Mouse (Mus musculus) hindbrain, embryonic 15.5 days (tissue): ENCODE results near the gene Ip6k1. TPM values are rescaled to one million over a fixed set of nuclear protein-coding genes. Genes with fewer than 3 reads are reported as not detected.

Experiments
- ATAC-seq: fragments of 200-750 bp; cut with Nextera tagmentation; 2 replicates; pipeline ENCODE4 v1.8.0; 2017; ENCODE audit warnings: low read depth, moderate number of reproducible peaks, moderate TSS enrichment; ENCODE audit not compliant: low FRiP score
- H3K27ac ChIP-seq: fragments of 300-500 bp; sonication (generic); replicated peaks from 2 replicates; pipeline ENCODE4 v1.5.1; 2015; ENCODE audit warnings: mild to moderate bottlenecking, inconsistent platforms
- H3K27me3 ChIP-seq: fragments of 300-500 bp; sonication (generic); 2 replicates; pipeline ENCODE4 v1.6.1; 2015; ENCODE audit warnings: control low read depth, inconsistent platforms
- H3K36me3 ChIP-seq: fragments of 300-500 bp; sonication (generic); 2 replicates; pipeline ENCODE4 v1.6.1; 2015; ENCODE audit warnings: control low read depth, inconsistent platforms
- H3K4me1 ChIP-seq: fragments of 300-500 bp; sonication (generic); replicated peaks from 2 replicates; pipeline ENCODE4 v1.6.1; 2015; ENCODE audit warnings: control low read depth, inconsistent platforms
- H3K4me2 ChIP-seq: fragments of 300-500 bp; sonication (generic); 2 replicates; pipeline ENCODE4 v1.6.1; 2015; ENCODE audit warnings: moderate library complexity, mild to moderate bottlenecking, inconsistent platforms
- H3K4me3 ChIP-seq: fragments of 300-500 bp; sonication (generic); 2 replicates; pipeline ENCODE4 v1.5.1; 2015; ENCODE audit warnings: mild to moderate bottlenecking, inconsistent platforms
- H3K9ac ChIP-seq: fragments of 300-500 bp; sonication (generic); 2 replicates; pipeline ENCODE4 v1.6.1; 2015; ENCODE audit warnings: inconsistent platforms
- H3K9me3 ChIP-seq: fragments of 300-500 bp; sonication (generic); 2 replicates; pipeline ENCODE4 v1.6.1; 2016; ENCODE audit warnings: control low read depth, inconsistent platforms
- WGBS: fragments of 180-500 bp; shearing (Covaris S2); methylation state at CpG from one replicate; pipeline ENCODE4 v1.1.7; 2015; 5-methylcytosine and 5-hydroxymethylcytosine counted together
- polyA plus RNA-seq: library from polyadenylated mRNA; unstranded; fragments of >200 nt; fragmentation: Nextera tagmentation; extraction: Ambion mirVana; gene quantifications from 2 replicates; pipeline ENCODE4 v1.2.1, GENCODE M21; 2015

The Ip6k1 gene
- polyA plus RNA-seq, 1 experiment from 2014 or later, result 112 TPM

- H3K36me3 ChIP-seq, result peaks cover 30% of the 10 kb centered on the region
- no peaks in the 10 kb centered on the region for H3K27me3 ChIP-seq
- H3K4me2 ChIP-seq, result no peak overlapping the region
- no peak overlapping the region for H3K9ac ChIP-seq
- H3K4me3 ChIP-seq, result no peak overlapping the region
- ATAC-seq, result no peak
- no peak overlapping the region for H3K27ac ChIP-seq
- no peaks in the 10 kb centered on the region for H3K9me3 ChIP-seq
- WGBS, result 90% methylated on average over 22 of the region's 22 CpGs
- H3K4me1 ChIP-seq, result peaks cover 24% of the 10 kb centered on the region
Observed at GRCm38 (mm10) chr9:108054331-108055040, 52.2 kb downstream of the Ip6k1 start.

DNA sequence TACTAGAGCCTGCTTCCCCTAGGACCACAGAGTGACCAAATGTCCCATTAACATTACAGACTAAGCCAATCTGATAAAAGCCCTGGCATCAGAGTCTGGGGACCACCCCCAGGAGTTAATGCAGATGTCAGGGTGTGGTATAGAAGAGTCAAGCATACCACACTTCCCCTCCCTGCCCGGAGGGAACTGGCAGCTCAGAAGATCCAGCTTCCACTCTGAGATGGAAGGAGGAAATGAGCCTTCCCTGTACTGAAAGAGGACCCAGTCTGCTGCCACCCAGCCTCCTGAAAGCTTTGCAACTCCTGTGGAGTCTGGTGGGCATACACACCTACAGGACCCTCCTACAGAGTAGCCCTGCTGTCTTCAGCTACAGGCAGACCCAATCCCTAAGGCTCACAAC lies 52.8 kb downstream of the Ip6k1 start:
- peaks cover 36% of the 10 kb centered on the region for H3K36me3 ChIP-seq
- H3K4me1 ChIP-seq, result peaks cover 18% of the 10 kb centered on the region
- H3K9me3 ChIP-seq, result no peaks in the 10 kb centered on the region
- no peak for ATAC-seq
- no peak overlapping the region for H3K9ac ChIP-seq
- H3K27ac ChIP-seq, result no peak overlapping the region
- no peaks in the 10 kb centered on the region for H3K27me3 ChIP-seq
- no peak overlapping the region for H3K4me2 ChIP-seq
- H3K4me3 ChIP-seq, result no peak overlapping the region
- 90% methylated on average over 1 of the region's 1 CpGs for WGBS

DNA sequence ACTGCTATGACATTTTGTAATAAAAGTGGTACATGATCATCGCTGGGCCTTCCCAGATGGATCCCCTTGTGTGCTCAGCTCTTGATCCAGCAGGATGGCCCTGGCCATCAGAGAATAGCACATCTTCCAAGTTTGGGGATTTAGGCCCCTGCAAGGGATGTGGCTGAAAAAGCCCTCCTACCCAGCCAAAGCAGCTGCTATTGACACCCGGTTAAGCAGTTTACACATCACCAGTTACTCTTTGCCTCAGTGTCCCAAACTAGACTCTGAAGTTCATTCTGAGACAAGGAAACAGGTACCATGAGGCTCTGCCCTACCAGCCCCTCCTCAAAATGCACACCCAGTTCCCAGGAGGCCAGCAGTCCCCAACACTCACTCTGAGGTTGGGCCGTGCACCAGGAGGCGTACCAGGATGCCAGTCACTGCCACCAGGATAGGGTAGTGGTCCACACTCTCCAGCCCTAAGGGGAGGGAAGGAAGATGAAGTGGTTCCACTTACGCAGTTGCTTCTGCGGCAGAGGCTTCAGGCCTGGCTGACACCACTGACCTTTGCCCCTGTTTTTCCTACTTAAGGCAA lies 53.4 kb downstream of the Ip6k1 start:
- Histone ChIP-seq H3K36me3 (peaks cover 38% of the 10 kb centered on the region), H3K9me3 (no peaks in the 10 kb centered on the region), H3K27ac (no peak overlapping the region), H3K4me3 (no peak overlapping the region), H3K4me1 (peaks cover 11% of the 10 kb centered on the region), H3K4me2 (no peak overlapping the region), H3K9ac (no peak overlapping the region), H3K27me3 (no peaks in the 10 kb centered on the region)
- 91% methylated on average over 6 of the region's 6 CpGs for WGBS
- ATAC-seq, result no peak

DNA sequence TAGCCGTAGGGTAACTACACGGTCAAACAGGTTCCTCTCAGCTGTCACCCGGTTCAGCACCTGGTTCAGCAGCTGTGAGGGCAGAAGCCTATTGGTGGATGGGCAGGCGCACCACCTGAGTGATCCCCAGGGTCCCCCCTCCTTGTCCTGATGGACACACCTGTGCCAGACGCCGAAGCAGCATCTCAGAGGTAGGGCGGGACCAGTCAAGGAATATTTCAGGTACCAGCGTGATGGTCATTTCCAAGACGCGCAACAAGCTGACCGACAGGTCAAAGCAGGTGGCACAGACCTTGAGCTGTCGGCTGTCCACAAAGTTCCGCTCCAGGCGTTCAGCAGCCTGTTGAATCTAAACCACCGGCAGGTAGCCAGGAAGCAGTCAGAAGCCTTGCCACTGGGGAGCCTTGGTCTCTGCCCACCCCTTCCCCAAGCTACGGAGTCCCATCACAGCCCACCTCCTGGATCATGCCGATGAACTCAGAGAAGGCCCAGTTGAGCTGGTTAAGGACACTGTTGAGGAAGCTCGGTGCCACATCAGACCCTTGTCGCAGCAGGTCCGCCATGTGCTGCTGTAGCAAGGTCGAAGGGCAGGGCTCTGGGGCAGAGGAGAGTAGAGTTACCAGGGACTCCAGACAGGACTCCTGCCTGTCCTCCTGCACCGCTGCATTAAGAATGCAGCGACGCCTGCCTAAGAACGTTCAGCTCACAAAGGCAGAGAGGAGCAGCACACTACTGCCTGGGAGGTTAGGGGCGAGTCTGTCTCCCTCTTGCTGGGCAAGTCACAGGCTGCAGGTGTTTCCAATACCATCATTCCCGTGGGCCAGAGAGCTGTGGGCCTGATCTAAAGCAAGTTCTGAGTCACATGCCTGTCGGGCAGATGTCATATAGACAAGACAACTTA lies 54.3 kb downstream of the Ip6k1 start:
- no peaks in the 10 kb centered on the region for H3K9me3 ChIP-seq
- WGBS, result 83% methylated on average over 28 of the region's 28 CpGs
- H3K36me3 ChIP-seq, result peaks cover 38% of the 10 kb centered on the region
- H3K27ac ChIP-seq, result no peak overlapping the region
- H3K27me3 ChIP-seq, result no peaks in the 10 kb centered on the region
- no peak for ATAC-seq
- no peak overlapping the region for H3K4me2 ChIP-seq
- peaks cover 10% of the 10 kb centered on the region for H3K4me1 ChIP-seq
- no peak overlapping the region for H3K9ac ChIP-seq
- H3K4me3 ChIP-seq, result no peak overlapping the region

DNA sequence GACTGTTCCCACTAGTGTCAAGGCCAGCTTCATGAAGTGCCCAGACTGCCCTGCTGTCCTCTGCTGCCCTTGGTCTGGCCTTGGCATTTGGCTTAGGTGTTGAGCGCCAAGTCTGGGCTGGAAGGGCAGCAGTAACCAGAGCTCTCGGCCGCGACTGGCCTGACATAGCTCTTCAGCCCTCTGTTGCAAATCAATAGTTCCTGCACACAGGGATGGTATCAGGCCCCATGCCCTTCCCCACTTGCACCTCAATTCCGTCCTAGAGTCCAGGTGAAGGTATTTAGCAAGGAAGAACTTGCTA lies 54.9 kb downstream of the Ip6k1 start:
- Histone ChIP-seq H3K36me3 (peaks cover 37% of the 10 kb centered on the region), H3K27ac (no peak overlapping the region), H3K4me2 (no peak overlapping the region), H3K4me1 (peaks cover 10% of the 10 kb centered on the region), H3K9ac (no peak overlapping the region), H3K4me3 (no peak overlapping the region), H3K9me3 (no peaks in the 10 kb centered on the region), H3K27me3 (no peaks in the 10 kb centered on the region)
- WGBS, result 91% methylated on average over 5 of the region's 5 CpGs
- ATAC-seq, result no peak

DNA sequence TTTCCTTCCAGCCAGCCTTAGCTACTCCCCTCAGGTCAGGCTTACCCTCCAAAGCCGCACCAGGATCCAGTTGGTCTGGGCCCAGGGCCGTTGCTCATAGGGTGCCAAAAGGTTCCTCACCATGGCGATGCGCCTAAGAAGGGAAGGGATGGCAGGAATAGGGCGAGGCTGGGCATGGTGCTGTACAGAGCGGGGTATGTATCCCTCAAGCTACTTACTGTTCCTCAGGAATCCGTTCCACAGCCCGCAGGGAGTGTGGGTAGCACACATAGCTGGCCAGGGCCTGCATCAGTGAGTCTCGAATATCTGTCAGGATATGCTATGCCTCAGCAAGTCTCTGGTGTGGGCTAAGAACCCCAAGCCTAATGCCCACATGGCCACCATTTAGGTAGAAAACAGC lies 56.0 kb downstream of the Ip6k1 start:
- Histone ChIP-seq H3K4me2 (no peak overlapping the region), H3K9ac (no peak overlapping the region), H3K4me1 (no peaks in the 10 kb centered on the region), H3K27ac (no peak overlapping the region), H3K9me3 (no peaks in the 10 kb centered on the region), H3K27me3 (no peaks in the 10 kb centered on the region), H3K4me3 (no peak overlapping the region), H3K36me3 (peaks cover 43% of the 10 kb centered on the region)
- 92% methylated on average over 9 of the region's 9 CpGs for WGBS
- ATAC-seq, result no peak

DNA sequence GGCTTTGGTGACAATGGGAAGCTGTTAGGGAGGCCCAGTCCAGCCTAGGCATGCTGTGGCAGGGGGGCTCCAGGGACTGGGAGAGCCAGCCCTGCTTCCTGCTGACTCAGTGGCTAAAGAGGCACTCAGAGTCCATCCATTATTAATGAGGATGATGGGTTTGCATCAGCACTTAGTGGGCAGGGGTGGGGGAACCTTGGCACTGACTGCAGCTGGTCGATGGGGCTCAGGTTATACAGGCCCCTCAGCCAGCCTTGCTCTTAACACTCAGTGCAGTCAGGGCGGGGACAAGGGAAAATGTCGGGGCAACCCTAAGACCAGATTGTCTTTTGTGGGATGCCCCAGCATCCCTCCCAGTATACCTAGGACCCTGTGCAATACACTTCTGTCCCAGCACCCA lies 59.8 kb downstream of the Ip6k1 start:
- Histone ChIP-seq H3K9me3 (no peaks in the 10 kb centered on the region), H3K9ac (no peak overlapping the region), H3K36me3 (peaks cover 39% of the 10 kb centered on the region), H3K27me3 (no peaks in the 10 kb centered on the region), H3K4me2 (no peak overlapping the region), H3K4me1 (no peaks in the 10 kb centered on the region), H3K4me3 (no peak overlapping the region), H3K27ac (no peak overlapping the region)
- ATAC-seq, result no peak
- WGBS, result 91% methylated on average over 3 of the region's 3 CpGs

- no peak for ATAC-seq
- H3K27ac ChIP-seq, result no peak overlapping the region
- no peak overlapping the region for H3K4me2 ChIP-seq
- H3K9me3 ChIP-seq, result no peaks in the 10 kb centered on the region
- no peak overlapping the region for H3K4me3 ChIP-seq
- H3K4me1 ChIP-seq, result no peaks in the 10 kb centered on the region
- H3K36me3 ChIP-seq, result peaks cover 27% of the 10 kb centered on the region
- no peak overlapping the region for H3K9ac ChIP-seq
- H3K27me3 ChIP-seq, result no peaks in the 10 kb centered on the region
- 87% methylated on average over 12 of the region's 12 CpGs for WGBS
Observed at GRCm38 (mm10) chr9:108063361-108063760, 61.1 kb downstream of the Ip6k1 start.

DNA sequence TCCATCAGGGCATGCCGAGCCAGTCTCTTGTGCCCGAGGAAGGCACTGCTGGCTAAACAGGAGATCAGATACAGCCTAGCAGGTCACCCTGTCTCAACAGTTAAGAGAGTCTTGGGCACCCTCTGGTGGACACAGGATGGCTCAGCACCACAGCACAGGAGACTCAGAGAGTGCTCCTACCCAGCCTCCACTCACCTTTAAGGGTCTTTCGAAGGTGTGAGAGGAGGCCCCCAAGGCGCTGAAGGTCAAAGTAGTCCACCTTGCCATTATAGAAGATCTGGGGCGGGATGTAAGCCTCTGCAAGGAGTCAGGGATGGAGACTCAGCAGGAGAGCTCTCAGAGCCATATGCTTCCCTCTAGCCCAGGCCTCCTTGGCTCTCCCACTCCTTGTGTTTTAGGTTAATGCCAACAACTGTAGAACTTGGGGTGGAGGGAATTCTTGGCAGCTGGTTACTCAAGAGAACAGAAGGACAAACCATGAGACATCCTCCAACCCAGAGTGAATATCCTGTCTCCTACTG lies 63.2 kb downstream of the Ip6k1 start:
- no peaks in the 10 kb centered on the region for H3K27me3 ChIP-seq
- H3K4me2 ChIP-seq, result no peak overlapping the region
- no peak for ATAC-seq
- 46% methylated on average over 5 of the region's 5 CpGs for WGBS
- no peak overlapping the region for H3K4me3 ChIP-seq
- no peaks in the 10 kb centered on the region for H3K9me3 ChIP-seq
- H3K4me1 ChIP-seq, result no peaks in the 10 kb centered on the region
- H3K36me3 ChIP-seq, result peaks cover 10% of the 10 kb centered on the region; the same call in 1 of the 2 replicates
- H3K27ac ChIP-seq, result no peak overlapping the region
- no peak overlapping the region for H3K9ac ChIP-seq

DNA sequence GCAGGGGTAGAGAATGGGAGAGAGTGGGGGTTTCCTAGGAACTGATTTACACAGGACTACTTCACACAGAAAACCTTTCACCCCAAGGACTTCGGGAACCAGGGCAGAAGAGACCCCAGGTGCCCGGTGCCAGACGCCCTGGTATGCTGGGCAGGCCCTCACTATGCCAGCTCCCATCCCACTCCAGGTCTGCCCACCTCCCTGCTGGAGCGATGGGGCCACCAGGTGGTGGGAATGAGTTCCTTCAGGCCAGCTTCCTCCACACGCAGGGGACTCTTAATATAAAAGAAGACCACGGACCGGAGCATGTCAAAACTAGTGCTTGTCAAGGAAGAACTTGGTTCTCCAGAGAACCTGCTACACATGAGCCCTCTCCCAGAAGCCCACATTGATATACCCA lies 64.9 kb downstream of the Ip6k1 start:
- WGBS, result 80% methylated on average over 7 of the region's 7 CpGs
- H3K9me3 ChIP-seq, result no peaks in the 10 kb centered on the region
- H3K27me3 ChIP-seq, result no peaks in the 10 kb centered on the region
- no peak overlapping the region for H3K4me2 ChIP-seq
- H3K4me3 ChIP-seq, result no peak overlapping the region
- H3K27ac ChIP-seq, result no peak overlapping the region
- H3K36me3 ChIP-seq, result peaks cover 15% of the 10 kb centered on the region
- H3K4me1 ChIP-seq, result no peaks in the 10 kb centered on the region
- H3K9ac ChIP-seq, result no peak overlapping the region
- ATAC-seq, result no peak

- 21% methylated on average over 8 of the region's 8 CpGs for WGBS
- H3K4me2 ChIP-seq, result no peak overlapping the region
- H3K27ac ChIP-seq, result no peak overlapping the region
- H3K36me3 ChIP-seq, result peaks cover 8% of the 10 kb centered on the region
- H3K9me3 ChIP-seq, result no peaks in the 10 kb centered on the region
- H3K4me3 ChIP-seq, result no peak overlapping the region
- no peak overlapping the region for H3K9ac ChIP-seq
- no peak for ATAC-seq
- H3K4me1 ChIP-seq, result no peaks in the 10 kb centered on the region
- no peaks in the 10 kb centered on the region for H3K27me3 ChIP-seq
Observed at GRCm38 (mm10) chr9:108067900-108068299, 65.6 kb downstream of the Ip6k1 start.

GRCm38 (mm10) chr9:108069007-108069406 lies 66.7 kb downstream of the Ip6k1 start:
- Histone ChIP-seq H3K9me3 (no peaks in the 10 kb centered on the region), H3K27me3 (no peaks in the 10 kb centered on the region), H3K36me3 (peaks cover 8% of the 10 kb centered on the region), H3K4me1 (no peaks in the 10 kb centered on the region), H3K9ac (no peak overlapping the region), H3K4me2 (no peak overlapping the region), H3K4me3 (no peak overlapping the region), H3K27ac (no peak overlapping the region)
- WGBS, result 90% methylated on average over 9 of the region's 9 CpGs
- no peak for ATAC-seq
